Mouse (Mus musculus): Measurements from ENCODE around the gene Lpcat2.

- TF ChIP-seq CTCF (IDR thresholded peaks at IDR 0.05; ENCODE audit: control insufficient read depth, insufficient read depth, insufficient read length) = no peak
- no peak for TF ChIP-seq MYOG (IDR thresholded peaks at IDR 0.05; ENCODE audit: control insufficient read depth, extremely low read depth, insufficient read length)
- no peak for TF ChIP-seq MYOD1 (IDR thresholded peaks at IDR 0.05; ENCODE audit: control insufficient read depth, insufficient read length, low read depth)
- TF ChIP-seq MAX (IDR thresholded peaks at IDR 0.05) = no peak
- TF ChIP-seq USF1 (IDR thresholded peaks at IDR 0.05; ENCODE audit: low read depth) = no peak
These were observed 53.3 kb downstream of the Lpcat2 start for GRCm38 (mm10) chr8:92908448-92908847.

Data from C2C12 (cell line).